Mouse (Mus musculus): Measurements from ENCODE around the gene Usmg5. TPM values are rescaled to one million over a fixed set of nuclear protein-coding genes. Genes with fewer than 3 reads are reported as not detected.

The Usmg5 gene
- polyA plus RNA-seq, 1 experiment from 2014 or later, result 2,054 TPM

DNA sequence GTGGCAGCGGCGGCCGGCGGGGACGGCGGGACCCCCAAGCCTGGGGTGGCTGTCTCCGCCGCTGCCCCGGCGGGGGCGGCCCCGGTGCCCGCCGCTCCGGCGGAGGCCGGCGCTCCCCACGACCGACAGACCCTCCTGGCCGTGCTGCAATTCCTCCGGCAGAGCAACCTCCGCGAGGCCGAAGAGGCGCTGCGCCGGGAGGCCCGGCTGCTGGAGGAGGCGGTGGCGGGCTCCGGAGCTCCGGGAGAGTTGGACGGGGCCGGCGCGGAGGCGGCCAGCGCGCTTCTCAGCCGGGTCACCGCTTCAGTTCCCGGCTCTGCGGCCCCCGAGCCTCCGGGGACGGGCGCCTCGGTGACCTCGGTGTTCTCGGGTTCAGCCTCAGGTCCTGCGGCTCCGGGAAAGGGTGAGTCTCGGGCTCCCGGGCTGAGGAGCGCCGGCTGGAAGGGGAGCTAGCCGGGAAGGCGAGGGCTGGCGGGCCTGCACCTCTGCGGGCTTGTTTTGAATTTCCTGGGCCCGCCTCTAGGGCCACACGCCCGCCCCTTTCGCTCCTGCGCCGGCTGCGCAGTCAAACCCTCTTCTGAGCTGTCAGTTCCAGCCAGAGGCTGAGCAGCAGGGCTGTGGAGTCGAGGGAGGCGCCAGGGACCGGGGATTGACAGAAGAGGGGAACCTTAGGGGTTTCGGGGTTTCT, 22.4 kb downstream of the Usmg5 start:
- Histone ChIP-seq H3K4me2 (peak overlapping the region; percentile 84), H3K9ac (ENCODE audit: low read depth, low read length) (peak overlapping the region; percentile 95), H3K27me3 (ENCODE audit: control insufficient read depth, insufficient read depth, low read length) (no peaks in the 10 kb centered on the region), H3K4me3 (ENCODE audit: low read depth, low read length) (peak overlapping the region; percentile 99), H3K9me3 (replicated peaks; ENCODE audit: control insufficient read depth, low read length) (no peaks in the 10 kb centered on the region), H3K27ac (ENCODE audit: low read depth, low read length) (peak overlapping the region; percentile 79), H3K4me1 (ENCODE audit: control insufficient read depth, insufficient read depth, low read length) (peaks cover 10% of the 10 kb centered on the region), H3K36me3 (ENCODE audit: control insufficient read depth, insufficient read depth, low read length) (peaks cover 5% of the 10 kb centered on the region)
- peak; percentile 85 for ATAC-seq (replicated peaks; ENCODE audit: insufficient number of reproducible peaks, low FRiP score, low TSS enrichment)
- WGBS (ENCODE audit: insufficient replicate concordance), result under 1% methylated on average over 70 of the region's 72 CpGs

DNA sequence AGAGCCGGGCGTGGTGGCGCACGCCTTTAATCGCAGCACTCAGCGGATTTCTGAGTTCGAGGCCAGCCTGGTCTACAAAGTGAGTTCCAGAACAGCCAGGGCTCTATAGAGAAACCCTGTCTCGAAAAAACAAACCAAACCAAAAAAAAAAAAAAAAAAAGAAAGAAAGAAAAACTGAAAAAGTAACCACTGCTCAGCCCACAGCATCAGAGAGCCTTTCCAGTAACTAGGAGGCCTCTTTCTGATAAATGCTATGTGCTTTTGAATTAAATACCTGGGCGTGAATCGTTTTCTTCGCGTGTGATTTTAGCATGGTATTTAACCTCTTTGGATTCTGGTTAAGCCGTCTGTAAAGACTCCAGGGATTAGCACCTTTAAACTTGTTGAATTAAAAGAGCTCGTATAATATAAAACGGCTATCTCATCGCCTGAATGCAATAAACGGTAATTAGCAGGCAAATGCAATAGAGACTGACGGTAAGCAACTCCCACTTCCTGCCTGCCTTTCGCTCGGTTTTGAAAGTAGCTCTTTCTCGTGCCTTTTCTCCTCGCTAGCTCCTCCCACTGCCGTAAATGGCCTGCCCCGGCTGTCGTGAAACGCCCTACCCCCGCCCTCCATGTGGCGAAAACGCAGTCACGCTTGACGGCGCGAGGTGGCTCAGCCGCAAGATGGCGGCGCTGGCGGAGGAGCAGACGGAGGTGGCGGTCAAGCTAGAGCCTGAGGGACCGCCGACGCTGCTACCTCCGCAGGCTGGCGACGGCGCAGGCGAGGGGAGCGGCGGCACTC, 23.2 kb downstream of the Usmg5 start, which contains the start of gene Taf5:
TSS of gene Taf5 (plus strand) at position 651 of the 787 bp plus-strand sequence.
- WGBS (ENCODE audit: insufficient replicate concordance), result 10% methylated on average over 46 of the region's 49 CpGs
- no peaks in the 10 kb centered on the region for H3K9me3 ChIP-seq (replicated peaks; ENCODE audit: control insufficient read depth, low read length)
- H3K4me1 ChIP-seq (ENCODE audit: control insufficient read depth, insufficient read depth, low read length), result peaks cover 10% of the 10 kb centered on the region
- H3K27me3 ChIP-seq (ENCODE audit: control insufficient read depth, insufficient read depth, low read length), result no peaks in the 10 kb centered on the region
- peak within 1 kb of the TSS; percentile 95 for H3K9ac ChIP-seq (ENCODE audit: low read depth, low read length)
- H3K4me2 ChIP-seq, result peak within 1 kb of the TSS; percentile 84
- peak within 1 kb of the TSS; percentile 82 for H3K27ac ChIP-seq (ENCODE audit: low read depth, low read length)
- peak; percentile 67 for ATAC-seq (replicated peaks; ENCODE audit: insufficient number of reproducible peaks, low FRiP score, low TSS enrichment)
- H3K36me3 ChIP-seq (ENCODE audit: control insufficient read depth, insufficient read depth, low read length), result peaks cover 5% of the 10 kb centered on the region
- peak within 1 kb of the TSS; percentile 99 for H3K4me3 ChIP-seq (ENCODE audit: low read depth, low read length)

DNA sequence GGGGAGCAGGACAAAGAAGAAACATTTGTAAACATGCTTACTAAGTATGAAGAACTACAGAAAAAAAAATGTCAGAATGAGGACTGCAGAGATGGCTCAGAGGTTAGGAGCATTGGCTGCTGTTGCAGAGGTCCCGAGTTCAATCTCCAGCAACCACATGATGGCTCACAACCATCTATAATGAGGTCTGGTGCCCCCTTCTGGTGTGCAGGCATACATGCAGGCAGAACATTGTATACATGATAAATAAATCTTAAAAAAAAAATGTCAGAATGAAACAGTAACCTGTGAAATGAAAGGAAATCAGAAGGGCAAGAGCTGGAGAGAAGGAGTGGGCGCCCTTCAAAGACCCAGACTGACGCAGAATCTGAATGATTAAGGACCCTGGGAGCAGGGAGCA, 24.6 kb downstream of the Usmg5 start:
- no peak for ATAC-seq (replicated peaks; ENCODE audit: insufficient number of reproducible peaks, low FRiP score, low TSS enrichment)
- H3K27me3 ChIP-seq (ENCODE audit: control insufficient read depth, insufficient read depth, low read length), result no peaks in the 10 kb centered on the region
- 90% methylated on average over 3 of the region's 3 CpGs for WGBS (ENCODE audit: insufficient replicate concordance)
- H3K4me1 ChIP-seq (ENCODE audit: control insufficient read depth, insufficient read depth, low read length), result peaks cover 10% of the 10 kb centered on the region
- H3K4me3 ChIP-seq (ENCODE audit: low read depth, low read length), result no peak overlapping the region
- no peak overlapping the region for H3K4me2 ChIP-seq
- no peak overlapping the region for H3K27ac ChIP-seq (ENCODE audit: low read depth, low read length)
- no peaks in the 10 kb centered on the region for H3K36me3 ChIP-seq (ENCODE audit: control insufficient read depth, insufficient read depth, low read length)
- no peak overlapping the region for H3K9ac ChIP-seq (ENCODE audit: low read depth, low read length)
- no peaks in the 10 kb centered on the region for H3K9me3 ChIP-seq (replicated peaks; ENCODE audit: control insufficient read depth, low read length)

DNA sequence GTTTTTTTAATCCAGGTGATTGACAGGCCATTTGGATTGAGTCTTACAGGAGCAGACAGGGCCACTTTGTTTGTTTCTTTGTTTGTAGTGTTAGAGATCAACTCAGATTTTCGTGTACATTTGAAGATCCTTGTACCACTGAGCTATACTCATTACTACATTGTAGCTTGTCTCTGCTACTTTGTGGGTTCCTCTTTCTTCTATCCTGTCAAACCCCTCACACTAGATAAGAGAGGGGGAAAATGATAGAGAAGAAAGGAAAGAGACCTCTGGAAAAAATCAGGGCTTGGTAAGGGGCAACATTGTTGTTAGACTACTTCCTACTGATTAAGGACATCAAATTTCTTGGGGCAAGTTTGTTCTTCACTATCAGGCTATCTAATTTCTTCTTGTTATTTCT, 32.8 kb downstream of the Usmg5 start:
- ATAC-seq (replicated peaks; ENCODE audit: insufficient number of reproducible peaks, low FRiP score, low TSS enrichment), result no peak
- Histone ChIP-seq H3K27ac (ENCODE audit: low read depth, low read length) (no peak overlapping the region), H3K36me3 (ENCODE audit: control insufficient read depth, insufficient read depth, low read length) (no peaks in the 10 kb centered on the region), H3K9ac (ENCODE audit: low read depth, low read length) (no peak overlapping the region), H3K9me3 (replicated peaks; ENCODE audit: control insufficient read depth, low read length) (no peaks in the 10 kb centered on the region), H3K4me3 (ENCODE audit: low read depth, low read length) (no peak overlapping the region), H3K27me3 (ENCODE audit: control insufficient read depth, insufficient read depth, low read length) (no peaks in the 10 kb centered on the region), H3K4me2 (no peak overlapping the region), H3K4me1 (ENCODE audit: control insufficient read depth, insufficient read depth, low read length) (no peaks in the 10 kb centered on the region)
- WGBS (ENCODE audit: insufficient replicate concordance), result 43% methylated on average over 1 of the region's 1 CpGs

GRCm38 (mm10) chr19:47053471-47053870, 37.0 kb downstream of the Usmg5 start:
- Histone ChIP-seq H3K27ac (ENCODE audit: low read depth, low read length) (no peak overlapping the region), H3K4me2 (no peak overlapping the region), H3K4me3 (ENCODE audit: low read depth, low read length) (no peak overlapping the region), H3K4me1 (ENCODE audit: control insufficient read depth, insufficient read depth, low read length) (peaks cover 3% of the 10 kb centered on the region; the same call in 1 of the 2 replicates), H3K36me3 (ENCODE audit: control insufficient read depth, insufficient read depth, low read length) (no peaks in the 10 kb centered on the region), H3K9ac (ENCODE audit: low read depth, low read length) (no peak overlapping the region), H3K27me3 (ENCODE audit: control insufficient read depth, insufficient read depth, low read length) (no peaks in the 10 kb centered on the region), H3K9me3 (replicated peaks; ENCODE audit: control insufficient read depth, low read length) (no peaks in the 10 kb centered on the region)
- 87% methylated on average over 4 of the region's 4 CpGs for WGBS (ENCODE audit: insufficient replicate concordance)
- ATAC-seq (replicated peaks; ENCODE audit: insufficient number of reproducible peaks, low FRiP score, low TSS enrichment), result no peak

GRCm38 (mm10) chr19:47052927-47053326, 37.5 kb downstream of the Usmg5 start:
- no peaks in the 10 kb centered on the region for H3K9me3 ChIP-seq (replicated peaks; ENCODE audit: control insufficient read depth, low read length)
- no peak overlapping the region for H3K9ac ChIP-seq (ENCODE audit: low read depth, low read length)
- H3K4me1 ChIP-seq (ENCODE audit: control insufficient read depth, insufficient read depth, low read length), result peaks cover 3% of the 10 kb centered on the region; the same call in 1 of the 2 replicates
- ATAC-seq (replicated peaks; ENCODE audit: insufficient number of reproducible peaks, low FRiP score, low TSS enrichment), result no peak
- no peaks in the 10 kb centered on the region for H3K36me3 ChIP-seq (ENCODE audit: control insufficient read depth, insufficient read depth, low read length)
- H3K27me3 ChIP-seq (ENCODE audit: control insufficient read depth, insufficient read depth, low read length), result no peaks in the 10 kb centered on the region
- 81% methylated on average over 4 of the region's 4 CpGs for WGBS (ENCODE audit: insufficient replicate concordance)
- no peak overlapping the region for H3K4me2 ChIP-seq
- no peak overlapping the region for H3K4me3 ChIP-seq (ENCODE audit: low read depth, low read length)
- no peak overlapping the region for H3K27ac ChIP-seq (ENCODE audit: low read depth, low read length)

DNA sequence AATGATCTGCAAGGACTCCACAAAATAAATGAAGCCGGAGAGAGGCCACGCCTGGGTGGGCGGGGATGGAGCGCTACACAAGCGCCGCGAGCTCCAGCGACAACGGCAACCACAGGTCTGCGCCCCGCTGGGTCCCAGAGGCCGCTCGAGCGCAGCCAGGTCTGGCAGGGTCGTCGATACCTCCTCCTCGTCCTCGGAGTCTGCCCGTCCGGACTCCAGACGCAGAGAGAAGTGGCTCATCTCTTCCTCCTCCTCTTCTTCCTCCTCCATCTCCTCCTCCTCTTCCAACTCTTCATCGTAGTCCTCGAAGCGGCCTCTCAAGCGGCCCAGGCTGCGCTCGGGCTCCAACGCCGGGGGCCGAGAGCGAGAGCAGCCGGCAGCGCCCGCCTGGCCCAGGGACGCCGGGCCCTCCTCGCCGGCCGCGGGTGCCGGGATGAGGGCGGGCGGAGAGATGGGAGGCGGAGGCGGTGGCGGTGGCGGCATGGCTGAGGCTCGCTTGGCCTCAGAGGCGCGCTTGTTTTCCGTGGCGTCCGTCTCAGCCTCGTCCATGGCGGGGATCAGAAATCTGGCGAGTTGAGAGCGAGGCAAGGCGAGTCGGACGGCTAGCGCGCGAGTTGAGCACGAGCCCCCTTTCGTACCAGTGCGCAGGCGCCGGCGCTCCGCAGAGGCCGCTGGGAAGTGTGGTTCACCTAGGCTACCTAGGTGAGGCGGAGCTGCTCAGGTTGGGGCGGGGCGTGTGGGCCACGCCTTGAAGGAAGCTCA, 40.0 kb downstream of the Usmg5 start, which contains the start of gene Pcgf6:
TSS of gene Pcgf6 (minus strand) at position 636 of the 762 bp plus-strand sequence.
- WGBS (ENCODE audit: insufficient replicate concordance), result under 1% methylated on average over 75 of the region's 75 CpGs
- peaks cover 3% of the 10 kb centered on the region; the same call in 1 of the 2 replicates for H3K4me1 ChIP-seq (ENCODE audit: control insufficient read depth, insufficient read depth, low read length)
- no peaks in the 10 kb centered on the region for H3K27me3 ChIP-seq (ENCODE audit: control insufficient read depth, insufficient read depth, low read length)
- H3K4me3 ChIP-seq (ENCODE audit: low read depth, low read length), result peak within 1 kb of the TSS; percentile 59
- no peaks in the 10 kb centered on the region for H3K9me3 ChIP-seq (replicated peaks; ENCODE audit: control insufficient read depth, low read length)
- H3K4me2 ChIP-seq, result peak within 1 kb of the TSS; percentile 68
- peak within 1 kb of the TSS; percentile 77 for H3K27ac ChIP-seq (ENCODE audit: low read depth, low read length)
- H3K9ac ChIP-seq (ENCODE audit: low read depth, low read length), result peak within 1 kb of the TSS; percentile 70
- peaks cover 6% of the 10 kb centered on the region; the same call in 1 of the 2 replicates for H3K36me3 ChIP-seq (ENCODE audit: control insufficient read depth, insufficient read depth, low read length)
- peak; percentile 76 for ATAC-seq (replicated peaks; ENCODE audit: insufficient number of reproducible peaks, low FRiP score, low TSS enrichment)

- Histone ChIP-seq H3K9me3 (replicated peaks; ENCODE audit: control insufficient read depth, low read length) (no peaks in the 10 kb centered on the region), H3K4me2 (peak overlapping the region; percentile 68), H3K27ac (ENCODE audit: low read depth, low read length) (no peak overlapping the region), H3K27me3 (ENCODE audit: control insufficient read depth, insufficient read depth, low read length) (no peaks in the 10 kb centered on the region), H3K4me3 (ENCODE audit: low read depth, low read length) (peak overlapping the region; percentile 59), H3K4me1 (ENCODE audit: control insufficient read depth, insufficient read depth, low read length) (peaks cover 3% of the 10 kb centered on the region; the same call in 1 of the 2 replicates), H3K36me3 (ENCODE audit: control insufficient read depth, insufficient read depth, low read length) (peaks cover 6% of the 10 kb centered on the region; the same call in 1 of the 2 replicates), H3K9ac (ENCODE audit: low read depth, low read length) (no peak overlapping the region; the same call in 1 of the 2 replicates)
- ATAC-seq (replicated peaks; ENCODE audit: insufficient number of reproducible peaks, low FRiP score, low TSS enrichment), result no peak
- 6% methylated on average over 7 of the region's 7 CpGs for WGBS (ENCODE audit: insufficient replicate concordance)
These were observed 40.6 kb downstream of the Usmg5 start for GRCm38 (mm10) chr19:47049840-47050239.

Data from heart, embryonic 11.5 days (tissue).